Mouse (Mus musculus) liver, adult 2 months (tissue): ENCODE data around the gene Scn1b.

Experiments
- CTCF ChIP-seq: fragments of 200-500 bp; IDR thresholded peaks from 2 replicates; pipeline ENCODE4 v1.5.1; 2011; ENCODE audit warnings: low read depth, low read length, control low read depth
- POLR2A ChIP-seq: fragments of 200-500 bp; IDR thresholded peaks from 2 replicates; pipeline ENCODE4 v1.6.1; 2011; ENCODE audit warnings: low read length, control low read depth; ENCODE audit not compliant: insufficient read depth; ENCODE audit errors: extremely low read depth

DNA sequence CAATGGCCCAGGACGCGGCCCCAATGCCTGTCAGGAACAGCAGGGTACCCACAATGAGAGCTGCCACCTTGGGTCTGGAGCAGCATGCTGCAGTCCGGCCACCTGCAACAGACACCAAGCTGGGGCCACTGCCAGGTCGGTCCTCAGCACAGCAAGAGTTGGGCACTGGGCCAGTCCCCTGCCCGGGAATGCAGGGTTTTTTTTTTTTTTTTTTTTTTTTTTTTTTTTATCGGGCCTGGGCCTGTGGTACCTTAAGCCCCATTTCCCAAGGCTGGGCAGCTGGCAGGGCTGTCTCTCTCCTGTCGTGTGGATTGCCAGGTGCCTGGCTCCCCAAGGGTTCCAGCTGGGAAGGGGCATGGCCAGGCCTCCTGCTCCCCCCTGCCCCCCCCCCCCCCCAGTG, 17.7 kb downstream of the Scn1b start:
- no peak for TF ChIP-seq POLR2A
- TF ChIP-seq CTCF: no peak
